Mouse (Mus musculus) megakaryocyte-erythroid progenitor cell, adult 5-6 weeks (primary cell): ENCODE results near the gene Mcl1. TPM values are rescaled to one million over a fixed set of nuclear protein-coding genes. Genes with fewer than 3 reads are reported as not detected.
"Not testable (repeated sequence)": the region's sequence is repeated elsewhere in the genome, so short reads cannot be mapped to it uniquely, and the experiment has no call there.

ENCODE experiments used
- ATAC-seq: replicated peaks from 2 replicates; pipeline ENCODE4 v1.8.0; 2016; ENCODE audit warnings: mild to moderate bottlenecking, inconsistent platforms; ENCODE audit not compliant: severe bottlenecking, poor library complexity, low FRiP score, low TSS enrichment
- total RNA-seq, 2 experiments: library from RNA; stranded (forward) in 1 of 2; stranded (reverse) in 1 of 2; fragments of 200-1000, 215-1000 nt in 1 of 2; fragments of >200 nt in 1 of 2; fragmentation: Nextera tagmentation in 1 of 2; gene quantifications; 2 replicates each; pipeline ENCODE4 v1.2.3; 2014 to 2017

Mcl1 gene
- total RNA-seq, 2 experiments from 2014 or later: 78.6 to 107 TPM

GRCm38 (mm10) chr3:95676745-95677419, 18.3 kb downstream of the Mcl1 start:
- no peak for ATAC-seq

- no peak for ATAC-seq
Measured at GRCm38 (mm10) chr3:95677420-95678090, 19.0 kb downstream of the Mcl1 start.

GRCm38 (mm10) chr3:95679551-95679950, 21.0 kb downstream of the Mcl1 start:
- ATAC-seq: no peak

- ATAC-seq: no peak
Measured at GRCm38 (mm10) chr3:95680673-95681072, 22.1 kb downstream of the Mcl1 start.

GRCm38 (mm10) chr3:95681365-95681764, 22.8 kb downstream of the Mcl1 start:
- no peak for ATAC-seq

- no peak for ATAC-seq
Measured at GRCm38 (mm10) chr3:95682878-95683277, 24.3 kb downstream of the Mcl1 start.

- ATAC-seq: no peak
Measured at GRCm38 (mm10) chr3:95684846-95685245, 26.3 kb downstream of the Mcl1 start.

- ATAC-seq: no peak
Measured at GRCm38 (mm10) chr3:95685301-95685700, 26.7 kb downstream of the Mcl1 start.

- no peak for ATAC-seq
Measured at GRCm38 (mm10) chr3:95685701-95686100, 27.1 kb downstream of the Mcl1 start.

- no peak for ATAC-seq
Measured at GRCm38 (mm10) chr3:95686492-95687167, 28.0 kb downstream of the Mcl1 start.

GRCm38 (mm10) chr3:95687168-95687523, 28.6 kb downstream of the Mcl1 start:
- ATAC-seq: no peak

GRCm38 (mm10) chr3:95687524-95688421, 29.2 kb downstream of the Mcl1 start, which contains the start of gene Adamtsl4:
Gene Adamtsl4, minus strand, starts transcription at chr3:95687917.
- ATAC-seq: peak; percentile 66

- no peak for ATAC-seq
Measured at GRCm38 (mm10) chr3:95689171-95689915, 30.8 kb downstream of the Mcl1 start.

- ATAC-seq: no peak
Measured at GRCm38 (mm10) chr3:95689940-95690339, 31.4 kb downstream of the Mcl1 start.

GRCm38 (mm10) chr3:95690552-95690951, 32.0 kb downstream of the Mcl1 start:
- not testable (repeated sequence) for ATAC-seq

GRCm38 (mm10) chr3:95692677-95693076, 34.1 kb downstream of the Mcl1 start:
- no peak for ATAC-seq

- ATAC-seq: no peak
Measured at GRCm38 (mm10) chr3:95693821-95694807, 35.5 kb downstream of the Mcl1 start.
